Mouse (Mus musculus) kidney, postnatal 36 days (tissue): Measurements from ENCODE around the gene Gak.
A peak's percentile ranks its signal among the peaks of the same experiment; 100 is the strongest.
"Not testable (repeated sequence)": the region's sequence is repeated elsewhere in the genome, so short reads cannot be mapped to it uniquely, and the experiment has no call there.

Source experiments
- DNase-seq, 2 experiments: peaks; one replicate each; pipeline ENCODE4 v3.0.0; 2021 to 2022; ENCODE audit warnings: mixed read lengths in 2 of 2

Gene Gak

DNA sequence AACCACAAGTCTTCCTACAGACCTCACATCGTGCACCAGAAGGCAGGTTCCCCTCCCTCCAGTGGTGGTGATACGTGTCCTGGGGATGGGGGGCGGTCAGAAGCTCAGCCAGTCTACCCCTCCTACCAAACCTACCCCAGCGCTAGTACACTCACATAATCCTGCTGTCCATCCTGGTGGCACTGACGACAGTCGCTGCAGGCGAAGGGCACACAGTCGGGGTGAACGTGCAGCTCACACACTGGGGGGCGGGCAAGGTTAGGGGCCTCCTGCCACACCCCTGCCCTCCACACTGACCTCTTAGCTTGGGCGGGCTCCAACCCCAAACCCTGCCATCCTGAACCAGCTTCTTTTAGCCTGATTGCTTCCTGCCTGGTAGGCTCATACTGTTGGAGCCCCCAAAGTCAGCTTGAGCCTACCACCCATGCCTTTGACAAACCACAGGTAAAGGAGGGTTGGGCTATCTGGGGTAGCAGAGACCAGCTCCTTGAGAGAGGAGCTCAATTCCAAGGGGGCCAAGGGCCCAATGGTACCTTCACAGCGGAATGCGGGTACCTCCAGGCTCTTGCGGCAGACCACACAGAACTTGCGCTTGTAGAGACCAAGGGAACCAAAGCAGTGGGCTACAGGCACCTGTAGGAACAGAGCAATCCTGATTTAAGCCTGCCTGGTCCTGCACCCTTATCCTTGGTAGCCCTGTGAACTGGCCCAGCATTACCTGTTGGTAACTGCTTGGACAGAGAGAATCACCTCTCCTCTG, 26.5 kb upstream of the Gak start:
- no peak for DNase-seq

DNA sequence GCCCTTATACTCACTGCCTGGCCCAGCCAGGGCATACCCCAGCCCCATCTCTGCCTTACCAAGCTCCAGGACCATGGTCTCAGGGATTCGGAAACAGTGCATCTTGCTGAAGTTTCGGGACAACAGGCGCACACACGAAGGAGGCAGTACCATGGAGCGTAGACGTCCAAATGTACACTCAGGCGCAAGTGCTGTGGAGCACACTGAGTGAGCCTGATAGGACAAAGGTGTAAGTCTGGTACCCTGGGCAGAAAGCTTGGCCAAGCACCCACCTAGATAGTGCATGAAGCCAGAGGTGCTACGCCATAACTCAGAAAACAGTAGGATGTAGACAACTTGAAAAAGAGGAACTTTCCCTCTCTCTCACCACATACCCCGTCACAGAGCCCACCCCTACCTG, 25.8 kb upstream of the Gak start:
- DNase-seq, result no peak

DNA sequence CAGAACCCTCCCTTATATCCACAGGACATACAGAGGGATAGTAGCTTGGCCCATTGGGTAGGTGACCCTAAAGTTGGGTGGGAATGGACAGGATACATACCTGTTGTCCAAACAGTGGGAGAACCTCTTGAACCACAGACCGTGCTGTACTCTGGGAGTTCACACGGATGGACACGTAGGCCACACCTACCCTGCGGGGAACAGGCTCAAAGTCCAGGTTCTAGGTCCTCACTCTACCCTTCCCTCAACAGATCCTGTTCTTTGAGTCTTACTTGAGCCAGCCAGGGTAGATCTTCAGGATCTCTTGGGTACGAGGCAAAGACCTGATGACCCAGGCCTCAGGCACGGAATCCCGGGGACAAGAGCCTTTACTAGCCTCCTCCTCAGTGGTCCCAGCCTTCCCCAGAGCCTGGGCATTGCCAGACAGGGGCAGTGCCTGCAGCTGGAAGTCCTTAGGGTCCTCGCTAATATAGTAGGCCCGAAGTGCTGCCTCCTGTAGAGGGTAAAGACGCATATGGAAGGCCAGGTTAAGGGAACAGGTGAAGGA, 25.0 kb upstream of the Gak start:
- peak; percentile 72 to 73 for DNase-seq

DNA sequence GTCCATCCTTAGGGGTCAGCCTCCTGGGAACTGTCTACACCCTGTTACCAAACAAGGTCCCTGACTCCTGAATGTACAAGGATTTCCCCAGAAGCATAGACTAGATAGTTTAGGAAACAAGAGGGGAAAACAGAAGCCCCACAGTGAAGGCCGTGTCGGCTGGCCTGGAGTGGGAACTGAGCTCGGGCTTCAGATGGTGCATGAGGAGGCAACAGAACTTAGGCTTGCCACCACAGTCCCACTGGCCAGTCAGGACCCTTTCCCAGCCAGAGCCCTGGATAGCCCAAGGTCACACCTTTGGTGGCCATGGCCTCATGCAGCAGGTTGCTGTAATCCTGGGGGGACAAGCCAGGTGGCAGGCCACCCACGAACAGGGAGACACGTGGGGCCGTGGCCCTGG, 23.8 kb upstream of the Gak start:
- no peak for DNase-seq

DNA sequence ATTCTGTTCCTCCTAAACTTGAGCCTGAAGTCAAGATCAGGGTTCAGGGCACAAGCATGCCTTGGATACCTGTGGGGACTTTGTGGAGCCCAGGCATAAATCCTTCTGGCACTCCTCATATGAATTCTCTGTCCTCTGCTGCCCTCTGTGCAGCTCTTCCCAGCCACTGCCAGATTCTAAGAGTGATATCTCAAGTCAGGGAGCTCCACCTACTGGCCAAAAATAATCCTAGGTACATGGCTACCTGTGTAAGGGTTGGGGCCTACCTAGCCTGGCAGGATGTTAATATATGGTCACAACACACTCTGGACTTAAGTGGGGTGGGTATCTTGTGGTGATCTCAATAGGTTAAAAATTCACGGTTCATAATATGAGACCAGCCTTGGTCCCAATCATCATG, 22.3 kb upstream of the Gak start:
- peak; percentile 82 to 86 for DNase-seq

DNA sequence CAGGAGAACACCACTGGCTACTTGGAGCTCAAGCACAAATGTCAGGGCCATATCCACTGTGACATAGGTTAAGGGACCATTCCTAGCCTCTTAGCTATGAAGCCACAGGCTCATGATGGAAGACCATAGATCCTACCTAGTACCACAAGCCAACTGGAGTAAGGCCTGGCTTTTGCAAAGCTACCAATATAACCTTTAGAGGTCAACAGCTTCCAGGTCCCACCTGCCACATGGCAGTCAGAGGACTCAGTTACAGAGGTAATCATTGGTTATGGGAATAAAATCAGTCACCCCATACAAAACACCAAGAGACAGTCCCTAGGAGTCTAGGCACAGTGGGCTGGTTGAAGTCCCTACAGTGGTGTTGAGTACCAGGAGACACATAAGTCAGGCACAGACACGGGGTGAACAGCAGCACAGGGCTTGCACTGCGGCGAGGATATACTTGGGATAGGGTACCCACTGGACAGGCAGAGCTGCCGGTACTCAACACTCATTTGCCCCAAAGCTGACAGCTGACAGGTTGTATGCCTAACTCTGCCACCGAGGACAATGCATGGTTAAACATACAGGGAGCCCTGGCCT, 21.7 kb upstream of the Gak start:
- no peak for DNase-seq

DNA sequence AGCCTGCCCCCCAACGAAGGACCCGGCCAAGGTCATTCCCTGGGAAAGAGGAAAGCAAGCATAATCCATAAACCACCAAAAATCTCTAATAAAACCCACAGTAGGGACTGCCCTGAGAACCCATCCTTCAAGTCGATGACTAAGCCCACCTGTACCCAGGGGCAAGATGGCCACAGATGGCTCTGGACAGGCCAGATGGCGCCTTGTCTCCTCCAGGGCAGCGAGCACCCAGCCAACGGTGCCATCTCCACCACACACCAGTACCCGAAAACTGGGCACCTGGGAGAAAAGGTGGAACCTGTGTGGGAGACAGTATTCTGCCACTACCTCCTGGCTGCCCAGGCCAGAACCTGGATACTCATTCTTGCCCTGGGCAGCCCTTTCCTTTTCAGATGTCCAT, 20.8 kb upstream of the Gak start:
- DNase-seq, result no peak

DNA sequence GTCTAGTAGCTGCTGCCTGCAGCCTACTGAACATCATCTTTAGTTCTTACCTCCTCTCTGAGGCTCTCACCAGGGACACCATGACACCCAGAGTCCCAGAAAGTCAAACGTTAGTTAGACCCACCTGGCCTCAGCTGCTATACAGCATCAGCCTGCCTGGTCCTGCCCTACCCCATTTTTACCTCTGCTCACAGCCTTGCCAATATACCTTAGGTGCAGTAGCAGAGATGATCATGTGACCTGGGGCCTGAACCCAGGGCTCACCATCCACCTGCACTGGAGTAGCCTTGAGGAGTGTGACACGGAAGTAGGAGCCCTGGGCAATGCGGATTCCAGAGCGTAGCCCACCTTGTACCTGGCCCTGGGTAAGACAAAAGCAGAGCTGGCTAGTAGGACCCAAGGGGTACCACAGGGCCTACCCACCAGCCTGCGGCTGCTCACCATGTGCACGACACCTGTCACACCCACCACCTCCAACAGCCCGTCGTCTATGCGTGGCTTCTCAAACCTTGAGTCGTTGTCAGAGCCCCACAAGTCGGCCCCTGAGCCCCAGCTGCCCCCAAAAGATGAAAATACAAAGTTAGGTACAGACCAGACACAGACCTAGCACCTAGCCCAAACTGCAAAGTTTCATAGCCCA, 19.5 kb upstream of the Gak start:
- DNase-seq, result no peak

DNA sequence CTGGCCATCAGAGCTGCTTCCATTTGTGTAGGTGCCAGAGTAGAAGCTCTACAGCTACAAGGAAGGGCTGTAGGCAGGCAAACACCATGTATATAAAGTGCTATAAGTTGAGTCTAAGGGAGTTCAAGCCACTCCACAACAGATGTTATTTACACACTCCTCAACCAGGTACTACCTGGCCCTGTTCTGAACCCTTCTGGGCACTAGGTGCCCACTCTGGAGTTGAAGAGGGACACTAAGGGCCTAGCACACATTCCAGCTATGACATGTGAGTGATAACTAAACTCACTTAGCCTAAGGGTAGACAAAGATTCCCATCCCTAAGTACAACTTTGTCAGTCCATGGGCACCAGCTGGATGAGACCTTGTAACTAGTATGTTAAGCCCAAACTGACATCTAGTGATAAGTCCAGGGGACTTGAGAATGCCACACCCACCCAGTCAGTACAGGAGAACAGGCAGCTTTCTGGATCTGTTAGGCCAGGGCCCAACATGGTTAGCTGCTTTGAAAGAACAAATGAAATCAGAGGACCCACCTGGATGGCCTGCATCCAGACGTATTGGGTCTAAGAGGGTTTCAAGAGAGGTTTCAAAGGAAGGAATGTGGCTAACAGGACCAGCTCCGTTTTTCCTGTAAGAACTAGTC, 18.4 kb upstream of the Gak start:
- DNase-seq, result no peak

DNA sequence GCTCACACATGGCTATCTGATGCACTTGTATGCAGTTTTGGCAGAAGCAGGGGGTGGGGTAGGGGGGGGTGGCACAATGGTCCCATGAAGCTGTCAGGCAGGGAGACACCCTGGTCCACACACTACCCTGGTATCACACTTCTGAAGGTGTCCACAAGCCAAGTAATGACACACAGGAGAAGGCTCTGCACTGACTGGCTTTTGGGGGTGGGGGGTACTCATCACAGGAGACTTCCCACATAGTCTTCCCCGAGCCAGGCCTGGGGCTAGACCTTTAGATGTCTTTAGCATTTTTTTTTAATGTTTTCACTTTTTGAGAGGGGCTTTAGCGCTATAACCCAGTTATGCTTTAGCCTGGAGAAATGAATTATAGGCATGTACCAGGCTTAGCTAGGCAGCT, 17.8 kb upstream of the Gak start:
- DNase-seq, result no peak

DNA sequence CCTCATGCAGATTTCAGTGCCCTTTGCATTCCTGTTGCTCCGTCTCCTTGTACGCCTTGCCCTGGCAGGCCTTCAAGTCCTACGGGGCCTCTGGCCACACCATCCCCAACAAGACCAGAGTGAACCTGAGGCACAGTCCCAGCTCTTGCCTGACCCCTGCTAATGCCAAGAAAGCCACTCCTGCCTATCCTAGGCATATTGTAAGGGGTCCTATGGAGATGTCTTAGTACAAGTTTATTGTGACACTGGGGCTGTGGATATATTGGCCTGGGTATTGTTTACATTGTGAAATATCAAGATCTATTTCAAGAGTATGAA, 16.7 kb upstream of the Gak start:
- DNase-seq, result peak; percentile 33 to 55

DNA sequence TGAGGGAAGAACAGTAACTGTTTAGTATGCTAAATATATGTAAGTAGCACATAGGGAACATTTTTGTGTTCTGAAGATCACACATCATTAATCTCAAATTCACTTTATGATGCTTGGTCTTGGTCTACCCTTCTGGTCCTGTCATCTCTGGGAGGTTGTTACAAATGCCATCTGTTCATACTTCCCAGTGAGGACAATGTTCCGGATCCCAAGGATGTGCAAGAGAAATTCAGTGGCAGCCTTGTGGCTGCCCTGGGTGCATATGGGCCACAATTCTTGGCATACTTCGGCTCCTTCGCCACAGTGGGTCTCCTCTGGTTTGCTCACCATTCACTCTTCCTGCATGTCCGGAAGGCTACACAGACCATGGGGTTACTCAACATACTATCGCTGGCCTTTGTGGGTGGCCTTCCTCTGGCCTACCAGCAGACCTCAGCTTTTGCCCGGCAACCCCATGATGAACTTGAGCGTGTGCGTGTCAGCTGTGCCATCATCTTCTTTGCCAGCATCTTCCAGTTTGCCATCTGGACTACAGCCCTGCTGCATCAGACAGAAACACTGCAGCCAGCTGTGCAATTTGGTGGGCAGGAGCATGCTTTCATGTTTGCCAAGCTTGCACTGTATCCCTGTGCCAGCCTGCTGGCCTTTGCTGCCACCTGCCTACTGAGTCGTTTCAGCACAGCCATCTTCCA, 16.2 kb upstream of the Gak start:
- DNase-seq, result no peak

DNA sequence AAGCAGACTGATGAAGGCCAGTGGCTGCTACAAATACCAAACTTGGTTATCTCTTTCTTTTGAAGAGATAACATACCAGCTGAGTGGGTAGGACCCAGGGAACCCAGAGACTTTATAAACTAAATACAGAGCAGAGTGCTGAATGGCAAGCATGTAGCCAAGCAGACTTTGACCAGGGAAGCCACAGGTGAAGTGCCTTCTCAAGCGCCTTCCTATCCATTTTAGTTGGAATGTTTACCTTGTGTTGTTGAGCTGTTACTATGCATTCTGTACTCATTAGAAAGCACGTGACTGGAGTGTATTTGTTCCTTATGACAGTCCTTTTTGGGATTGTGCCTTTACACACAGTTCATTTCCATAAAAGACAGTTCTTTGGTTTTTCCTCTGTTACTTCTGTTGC, 14.1 kb upstream of the Gak start:
- no peak for DNase-seq

DNA sequence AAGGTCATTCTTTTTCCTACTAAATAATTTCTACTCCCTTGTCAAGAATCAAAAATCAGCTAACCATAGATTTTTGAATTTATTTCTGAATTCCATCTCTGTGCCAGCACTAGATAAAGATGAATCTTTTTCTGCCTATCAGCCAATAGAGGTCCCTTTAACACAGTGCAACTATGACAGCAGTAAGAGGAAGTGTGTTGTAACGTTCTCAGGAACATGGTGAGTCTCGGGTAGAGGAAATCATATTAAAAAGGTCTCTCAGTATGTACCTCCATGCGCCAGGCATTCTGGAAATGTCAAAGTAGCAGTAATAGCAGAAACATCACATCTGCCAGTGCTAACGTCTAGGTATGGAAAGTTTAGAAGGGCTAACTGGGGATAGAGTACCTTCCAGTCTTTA, 6.6 kb upstream of the Gak start:
- no peak for DNase-seq

DNA sequence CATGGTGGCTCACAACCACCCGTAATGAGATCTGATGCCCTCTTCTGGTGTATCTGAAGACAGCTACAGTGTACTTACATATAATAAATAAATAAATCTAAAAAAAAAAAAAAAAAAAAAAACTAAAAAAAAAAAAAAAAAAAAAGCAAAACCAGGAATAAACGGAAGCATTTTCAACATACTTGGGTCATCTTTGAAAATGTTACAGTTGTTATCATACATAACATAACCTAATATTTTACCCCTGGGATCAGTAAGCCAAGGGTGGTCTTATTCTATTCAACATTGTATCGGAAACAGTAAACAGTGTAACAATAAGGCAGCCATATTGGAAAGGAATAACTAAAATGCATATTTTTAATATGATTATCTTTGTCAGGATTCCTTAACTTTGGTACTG, 4.5 kb upstream of the Gak start:
- DNase-seq, result not testable (repeated sequence)

DNA sequence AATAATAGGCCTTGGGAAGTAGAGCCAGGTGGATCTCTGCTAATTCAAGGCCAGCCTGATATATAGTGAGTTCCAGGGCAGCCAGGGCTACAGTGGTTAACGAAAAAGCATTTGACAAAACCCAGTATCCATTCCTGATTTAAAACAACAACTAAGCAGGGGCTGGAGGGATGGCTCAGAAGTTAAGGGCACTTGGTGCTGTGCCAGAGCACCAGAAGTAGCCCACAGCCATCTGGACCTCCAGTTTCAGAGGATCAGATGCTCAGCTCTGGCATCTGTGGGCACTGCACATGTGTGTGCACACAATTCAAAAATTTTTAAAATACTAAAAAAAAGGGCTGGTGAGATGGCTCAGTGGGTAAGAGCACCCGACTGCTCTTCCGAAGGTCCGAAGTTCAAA, 4.1 kb upstream of the Gak start:
- DNase-seq, result no peak

DNA sequence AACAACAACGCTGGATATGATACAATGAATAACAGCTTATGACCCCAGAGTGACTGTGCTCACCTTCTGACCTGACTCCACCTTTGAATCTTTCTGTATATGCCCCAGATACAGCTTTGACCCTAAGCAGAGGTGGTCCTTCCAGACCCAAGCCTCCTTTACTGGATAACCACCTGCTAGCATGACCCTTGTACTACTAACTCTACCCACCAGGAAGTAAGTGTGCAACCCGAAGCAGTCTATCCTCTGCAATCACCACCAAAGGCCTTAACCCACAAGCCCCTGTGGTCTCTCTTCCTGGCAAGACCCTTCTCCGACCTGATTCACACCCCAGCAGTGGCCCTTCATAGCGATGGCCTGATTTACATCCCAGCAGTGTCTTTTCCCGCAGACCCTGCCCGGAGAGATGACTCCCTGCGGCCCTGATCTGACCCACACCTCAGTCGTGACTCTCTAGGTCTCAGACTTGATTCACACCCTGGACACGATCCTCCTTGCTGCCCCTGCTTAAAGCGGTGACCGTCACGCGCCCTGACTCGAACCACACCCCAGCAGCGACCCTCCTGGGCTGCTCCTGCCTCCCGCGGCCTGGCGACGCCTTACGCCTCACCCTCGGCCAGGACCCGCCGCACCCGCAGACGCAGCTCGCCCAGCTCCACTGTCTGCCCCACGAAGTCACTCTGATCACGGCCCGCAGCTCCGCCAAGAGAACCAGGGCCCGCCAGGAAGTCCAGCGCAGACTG, 493 bp downstream of the Gak start:
- peak in 1 of 2 experiments; percentile 26 for DNase-seq

DNA sequence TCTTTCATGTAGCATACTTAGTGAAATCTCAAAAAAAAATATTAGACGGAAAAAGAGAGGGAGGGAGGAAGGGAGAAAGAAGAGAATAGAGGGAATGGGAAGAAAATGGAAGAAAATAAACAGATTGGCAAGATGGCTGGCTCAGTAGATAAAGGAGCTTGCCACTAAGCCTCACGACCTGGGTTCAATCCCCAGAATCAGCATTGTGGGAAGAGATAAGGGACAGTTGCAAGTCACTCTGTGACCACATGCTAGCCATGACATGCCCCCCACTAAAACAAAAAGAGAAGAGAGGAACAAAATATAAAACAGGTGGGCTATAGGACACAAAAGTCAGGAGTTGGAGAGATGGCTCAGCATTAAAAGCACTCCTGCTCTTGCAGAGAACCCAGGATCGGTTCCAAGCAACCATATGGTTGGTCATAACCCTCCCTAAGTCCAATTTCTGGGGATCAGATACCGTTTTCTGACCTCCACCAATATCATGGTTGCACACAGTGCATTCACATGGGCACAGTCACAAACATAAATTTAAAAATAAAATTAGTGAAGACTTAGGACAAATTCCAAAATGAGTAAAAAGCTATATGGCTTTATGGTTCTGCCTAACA, 3.4 kb downstream of the Gak start:
- no peak for DNase-seq

DNA sequence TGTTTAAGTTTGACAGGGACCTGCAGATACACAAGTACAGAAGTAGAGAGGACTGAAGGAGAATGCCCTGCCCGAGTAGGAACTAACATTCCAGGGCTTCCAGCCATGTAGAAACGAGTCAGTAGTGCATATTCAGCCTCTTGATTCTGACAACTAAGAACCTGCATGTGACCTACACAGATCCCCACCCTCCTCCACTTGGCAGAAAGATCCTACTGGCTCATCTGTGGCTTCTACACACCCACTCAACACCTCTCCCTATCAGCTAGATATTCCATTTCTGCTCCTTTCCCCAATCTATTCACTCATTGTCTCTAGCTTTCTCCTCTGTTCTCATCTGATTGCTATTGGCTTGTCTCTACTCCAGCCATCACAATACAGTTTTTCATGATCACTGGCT, 7.7 kb downstream of the Gak start:
- no peak for DNase-seq

DNA sequence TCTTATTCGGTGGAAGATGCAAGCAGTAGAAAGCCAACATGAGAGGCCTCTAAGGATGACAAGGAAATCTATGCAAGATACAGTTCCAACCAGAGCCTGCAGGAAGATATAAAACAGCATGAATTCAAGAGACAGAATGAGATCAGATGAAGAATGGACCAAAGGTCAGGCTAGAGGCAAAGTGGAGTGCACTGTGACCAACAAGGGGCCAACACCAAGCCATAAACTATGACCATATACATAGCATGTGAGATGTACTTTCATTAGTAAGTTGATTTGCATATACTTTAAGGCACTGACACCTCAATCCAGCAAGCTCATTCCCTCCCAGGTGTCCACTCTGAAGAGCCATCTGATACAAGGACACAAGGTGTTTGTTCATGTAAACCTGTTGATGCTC, 19.1 kb downstream of the Gak start:
- no peak for DNase-seq

DNA sequence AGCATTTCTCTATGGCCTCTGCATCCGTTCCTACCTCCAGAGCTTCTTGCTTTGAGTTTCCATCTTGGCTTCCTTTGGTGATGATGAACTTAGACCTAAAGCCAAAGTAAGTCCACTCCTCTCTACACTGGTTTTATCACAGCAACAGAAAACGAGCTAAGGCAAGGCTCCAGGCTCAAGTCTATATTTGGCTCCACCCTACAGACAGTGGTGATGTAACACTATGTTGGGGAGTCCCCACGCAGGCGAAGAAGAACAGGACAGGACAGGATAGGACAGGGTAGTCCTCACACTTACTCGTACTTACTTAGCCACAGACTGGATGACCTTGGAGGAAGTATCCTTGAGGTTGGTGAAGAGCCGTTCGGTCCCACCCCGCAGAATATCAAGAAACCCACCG, 27.0 kb downstream of the Gak start:
- DNase-seq, result no peak

DNA sequence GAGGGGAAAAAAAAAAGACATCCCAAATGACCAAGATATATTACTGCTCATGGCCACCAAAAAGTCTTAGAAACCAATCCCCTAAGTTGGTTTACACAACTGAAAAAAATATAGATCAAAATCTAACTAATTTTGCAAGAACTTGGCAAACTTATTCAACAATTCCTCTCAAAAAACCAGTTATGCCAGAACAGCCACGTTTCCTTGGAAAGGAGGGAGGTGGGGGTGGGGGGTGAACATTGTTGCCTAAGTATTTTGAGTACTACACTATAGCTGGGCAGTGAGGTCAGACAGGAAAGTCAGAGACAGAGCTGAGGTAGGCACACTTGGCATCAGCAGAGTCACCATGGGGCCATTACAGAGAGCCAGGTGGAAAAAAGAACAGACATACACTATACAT, 29.6 kb downstream of the Gak start:
- DNase-seq, result no peak
